Mouse (Mus musculus): ENCODE results near the gene Timeless.
"Not testable (repeated sequence)": the region's sequence is repeated elsewhere in the genome, so short reads cannot be mapped to it uniquely, and the experiment has no call there.

The Timeless gene

GRCm38 (mm10) chr10:128231697-128232419, at the start of gene Timeless:
Gene Timeless (plus strand): TSS chr10:128232065.
- peak; percentile 86 for DNase-seq (ENCODE audit: low spot score)

- DNase-seq (ENCODE audit: low spot score): no peak
Measured at GRCm38 (mm10) chr10:128184296-128184695, 47.6 kb upstream of the Timeless start.

GRCm38 (mm10) chr10:128185277-128185940, 46.5 kb upstream of the Timeless start:
- DNase-seq (ENCODE audit: low spot score): no peak

- DNase-seq (ENCODE audit: low spot score): peak; percentile 70
Measured at GRCm38 (mm10) chr10:128185959-128186358, 45.9 kb upstream of the Timeless start.

- DNase-seq (ENCODE audit: low spot score): no peak
Measured at GRCm38 (mm10) chr10:128187181-128187605, 44.7 kb upstream of the Timeless start.

GRCm38 (mm10) chr10:128188242-128188877, 43.5 kb upstream of the Timeless start:
- peak; percentile 59 for DNase-seq (ENCODE audit: low spot score)

- DNase-seq (ENCODE audit: low spot score): no peak
Measured at GRCm38 (mm10) chr10:128191472-128191871, 40.4 kb upstream of the Timeless start.

- not testable (repeated sequence) for DNase-seq (ENCODE audit: low spot score)
Measured at GRCm38 (mm10) chr10:128192030-128192766, 39.7 kb upstream of the Timeless start.

- no peak for DNase-seq (ENCODE audit: low spot score)
Measured at GRCm38 (mm10) chr10:128193113-128193512, 38.8 kb upstream of the Timeless start.

GRCm38 (mm10) chr10:128194024-128194550, 37.8 kb upstream of the Timeless start, which contains the start of gene Gls2:
Gene Gls2 (plus strand): TSS chr10:128194457.
- DNase-seq (ENCODE audit: low spot score): peak; percentile 68

- peak; percentile 63 for DNase-seq (ENCODE audit: low spot score)
Measured at GRCm38 (mm10) chr10:128194551-128195461, 37.1 kb upstream of the Timeless start.

GRCm38 (mm10) chr10:128201856-128202255, 30.0 kb upstream of the Timeless start:
- no peak for DNase-seq (ENCODE audit: low spot score)

- no peak for DNase-seq (ENCODE audit: low spot score)
Measured at GRCm38 (mm10) chr10:128204941-128205340, 26.9 kb upstream of the Timeless start.

GRCm38 (mm10) chr10:128208326-128208725, 23.5 kb upstream of the Timeless start:
- DNase-seq (ENCODE audit: low spot score): no peak

GRCm38 (mm10) chr10:128209311-128210009, 22.4 kb upstream of the Timeless start:
- DNase-seq (ENCODE audit: low spot score): no peak

- no peak for DNase-seq (ENCODE audit: low spot score)
Measured at GRCm38 (mm10) chr10:128210131-128210530, 21.7 kb upstream of the Timeless start.

GRCm38 (mm10) chr10:128210954-128211353, 20.9 kb upstream of the Timeless start:
- DNase-seq (ENCODE audit: low spot score): no peak

GRCm38 (mm10) chr10:128211390-128212108, 20.3 kb upstream of the Timeless start, which contains the start of gene Spryd4:
Gene Spryd4 (minus strand): TSS chr10:128211807.
- DNase-seq (ENCODE audit: low spot score): peak; percentile 91

GRCm38 (mm10) chr10:128212148-128212547, 19.7 kb upstream of the Timeless start:
- DNase-seq (ENCODE audit: low spot score): no peak
